Mouse (Mus musculus) right cerebral cortex, adult 2 months (tissue): ENCODE data around the gene Asb4.

ENCODE experiments used
- DNase-seq, 2 experiments: peaks; one replicate each; pipeline ENCODE4 v3.0.0; 2021 to 2022; ENCODE audit warnings: low spot score in 2 of 2

Asb4 gene

DNA sequence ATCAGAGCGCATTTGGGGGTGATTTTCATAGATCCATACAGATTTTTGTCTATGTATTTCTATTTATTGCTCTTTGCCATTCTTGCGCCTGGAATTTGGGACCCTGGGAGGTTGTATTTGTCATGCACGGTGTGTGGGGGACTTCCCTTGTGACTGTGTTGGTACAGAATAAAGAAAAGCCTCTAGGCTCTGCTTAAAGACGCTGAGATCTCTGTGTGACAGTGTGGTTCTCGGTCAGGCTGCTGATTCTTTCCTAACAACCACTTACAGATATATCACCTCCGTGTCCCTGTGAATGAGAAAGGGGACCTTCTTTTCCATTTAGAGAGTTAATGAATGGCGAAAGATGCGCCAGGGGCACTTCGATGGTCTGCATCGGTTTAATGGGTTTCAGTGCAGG is 7.8 kb downstream of the Asb4 start:
- no peak for DNase-seq

GRCm38 (mm10) chr6:5394971-5395370 is 11.8 kb downstream of the Asb4 start:
- no peak for DNase-seq

DNA sequence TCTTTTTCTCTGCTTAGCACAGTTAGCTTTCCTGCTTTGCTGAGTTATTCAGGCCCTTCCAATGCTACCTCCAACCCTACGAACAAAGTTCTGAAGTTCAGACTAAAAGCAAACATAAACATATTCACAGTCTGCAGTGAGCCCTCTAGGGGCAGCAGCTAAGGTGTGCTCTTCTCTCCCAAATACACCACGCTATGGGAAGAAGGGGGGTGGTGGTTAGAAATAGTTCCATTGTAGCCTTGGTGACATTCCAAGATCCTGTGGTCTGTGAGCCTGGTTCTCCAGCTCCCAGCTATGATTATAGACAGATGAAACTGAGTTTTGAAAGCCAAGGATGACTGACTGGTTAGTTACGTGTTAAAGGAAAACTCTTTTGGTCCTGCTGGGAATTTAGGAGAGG is 13.6 kb downstream of the Asb4 start:
- DNase-seq = no peak

DNA sequence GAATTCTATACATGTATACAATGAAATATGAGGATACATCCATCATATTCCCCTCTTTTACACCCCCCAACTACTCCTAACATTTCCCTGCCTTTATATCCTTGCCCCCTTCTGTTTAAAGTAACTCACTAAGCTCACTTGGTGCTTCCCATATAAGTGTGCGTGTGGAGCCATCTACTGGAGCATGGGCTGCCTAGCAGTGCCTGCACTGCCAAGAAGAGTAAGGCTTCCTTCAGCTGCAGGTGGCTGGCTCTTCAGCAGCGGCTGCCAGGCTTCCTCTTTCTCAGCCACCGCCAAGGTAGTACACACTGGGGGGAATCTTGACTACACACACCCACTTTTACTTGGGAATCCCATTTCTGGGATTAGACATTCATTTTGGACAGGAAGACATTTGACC is 18.2 kb downstream of the Asb4 start:
- DNase-seq = peak; percentile 75 to 82

GRCm38 (mm10) chr6:5403095-5403815 is 20.1 kb downstream of the Asb4 start:
- no peak for DNase-seq

DNA sequence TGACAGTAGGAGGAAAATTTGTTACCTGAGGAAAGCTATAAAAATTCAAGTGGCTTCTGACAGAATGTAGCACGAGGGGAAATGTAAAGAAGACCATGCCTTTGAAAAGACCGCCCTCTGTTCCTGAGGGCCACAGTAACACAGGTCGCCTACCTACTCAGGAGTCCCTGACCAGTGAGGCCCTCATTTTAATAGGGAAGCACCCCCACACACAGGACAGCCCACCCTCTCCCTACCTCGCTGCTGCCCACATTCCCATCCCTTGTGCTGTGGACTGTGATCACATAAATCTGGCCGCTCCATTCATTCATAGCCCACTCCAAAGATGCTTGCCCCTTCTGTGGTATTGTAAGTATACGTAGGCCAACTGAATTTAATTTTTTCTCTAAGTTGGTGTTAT is 20.8 kb downstream of the Asb4 start:
- no peak for DNase-seq

- DNase-seq = peak; percentile 53 to 55
These were observed 25.4 kb downstream of the Asb4 start for GRCm38 (mm10) chr6:5408451-5409177.

GRCm38 (mm10) chr6:5409676-5410075 is 26.5 kb downstream of the Asb4 start:
- no peak for DNase-seq

DNA sequence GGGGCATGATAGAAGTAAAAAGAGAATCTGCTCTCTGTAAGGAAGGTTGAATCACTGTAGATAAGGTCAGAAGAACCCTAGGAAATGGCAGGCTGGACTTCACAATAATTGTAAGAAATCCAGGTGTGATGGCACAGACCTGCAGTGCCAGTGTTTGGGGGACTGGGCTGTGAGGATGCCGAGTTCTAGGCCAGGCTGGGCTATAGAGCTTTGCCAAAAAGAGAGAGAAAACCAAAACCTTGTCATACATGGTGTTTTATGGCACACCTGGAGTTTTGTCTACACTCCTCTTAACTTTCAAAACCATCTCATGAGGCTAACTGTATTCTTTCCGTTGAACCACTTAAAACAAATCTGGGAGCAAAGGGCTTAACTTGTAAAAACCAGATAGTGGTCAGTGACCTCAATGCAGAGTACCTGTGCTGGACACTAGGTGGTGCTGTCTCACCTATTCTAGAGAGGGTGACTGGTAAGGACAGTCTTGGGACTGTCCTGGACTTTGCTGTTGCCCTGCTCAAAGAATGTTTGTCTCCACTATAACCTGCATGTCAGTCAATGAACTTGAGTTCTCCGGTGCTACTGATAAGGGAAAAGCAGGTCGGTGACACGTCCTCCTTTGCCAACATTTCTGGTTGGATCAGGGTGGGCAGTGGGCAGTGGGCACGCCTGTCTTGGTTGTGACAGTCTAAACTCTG is 27.7 kb downstream of the Asb4 start:
- peak; percentile 60 to 70 for DNase-seq

DNA sequence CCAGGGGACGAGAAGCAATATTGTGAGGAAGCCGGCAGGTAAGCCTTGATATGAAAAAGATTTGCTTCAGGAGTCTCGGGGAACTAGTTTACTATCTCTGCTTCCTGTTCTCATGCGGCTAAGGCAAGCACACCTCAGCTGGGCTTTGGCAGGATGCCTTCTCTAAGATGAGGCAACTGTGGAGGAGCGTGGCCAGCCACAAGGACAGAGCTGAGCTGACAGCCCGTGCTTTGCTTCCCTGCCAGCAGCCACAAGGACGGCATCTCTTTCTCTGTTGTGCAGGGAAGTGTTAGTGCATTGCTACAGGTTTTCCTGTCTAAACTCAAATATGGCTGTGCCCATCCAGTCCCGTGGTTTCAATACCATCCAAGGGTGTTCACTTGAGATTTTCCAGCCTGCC is 30.1 kb downstream of the Asb4 start:
- no peak for DNase-seq

GRCm38 (mm10) chr6:5421442-5421841 is 38.3 kb downstream of the Asb4 start:
- DNase-seq = no peak

GRCm38 (mm10) chr6:5422386-5422785 is 39.2 kb downstream of the Asb4 start:
- DNase-seq = no peak

GRCm38 (mm10) chr6:5423594-5423993 is 40.4 kb downstream of the Asb4 start:
- no peak for DNase-seq

DNA sequence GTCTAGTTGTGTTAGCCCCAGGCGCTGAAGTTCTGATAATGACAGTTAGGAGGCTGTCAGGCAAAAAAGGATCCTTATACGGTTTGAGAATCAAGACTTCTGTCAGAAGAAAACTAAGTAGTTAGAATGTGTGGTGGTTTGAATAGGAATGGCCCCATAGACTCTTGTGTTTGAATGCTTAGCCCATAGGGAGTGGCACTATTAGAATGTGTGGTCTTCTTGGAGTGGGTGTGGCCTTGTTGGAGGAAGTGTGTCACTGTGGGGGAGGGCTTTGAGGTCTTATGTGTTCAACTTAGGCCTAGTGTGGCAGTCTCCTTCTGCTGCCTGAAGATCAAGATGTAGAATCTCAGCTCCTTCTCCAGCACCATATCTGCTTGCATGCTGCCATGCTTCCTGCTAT is 43.8 kb downstream of the Asb4 start:
- DNase-seq = no peak

- no peak for DNase-seq
These were observed 46.4 kb downstream of the Asb4 start for GRCm38 (mm10) chr6:5429562-5429961.

- DNase-seq = no peak
These were observed 46.9 kb downstream of the Asb4 start for GRCm38 (mm10) chr6:5429982-5430550.

DNA sequence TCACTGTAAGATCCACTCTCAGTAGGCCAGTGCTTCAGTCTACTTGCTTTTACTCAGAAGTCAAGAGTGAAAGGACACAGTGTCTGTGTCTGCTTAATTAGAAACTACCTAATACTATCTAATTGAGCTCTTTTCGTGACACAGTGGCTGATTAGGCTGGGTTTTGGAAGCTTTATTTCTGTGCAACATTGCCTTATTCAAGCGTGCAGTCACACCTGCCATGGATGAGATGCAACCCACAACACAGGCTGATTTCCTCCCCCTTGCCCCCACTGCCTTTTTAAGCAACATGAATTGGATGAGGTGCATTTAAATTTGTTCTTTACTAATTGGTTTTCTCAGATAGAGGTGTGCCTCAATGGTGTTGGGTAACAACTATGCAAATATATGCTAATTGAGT is 50.7 kb downstream of the Asb4 start:
- DNase-seq = no peak

DNA sequence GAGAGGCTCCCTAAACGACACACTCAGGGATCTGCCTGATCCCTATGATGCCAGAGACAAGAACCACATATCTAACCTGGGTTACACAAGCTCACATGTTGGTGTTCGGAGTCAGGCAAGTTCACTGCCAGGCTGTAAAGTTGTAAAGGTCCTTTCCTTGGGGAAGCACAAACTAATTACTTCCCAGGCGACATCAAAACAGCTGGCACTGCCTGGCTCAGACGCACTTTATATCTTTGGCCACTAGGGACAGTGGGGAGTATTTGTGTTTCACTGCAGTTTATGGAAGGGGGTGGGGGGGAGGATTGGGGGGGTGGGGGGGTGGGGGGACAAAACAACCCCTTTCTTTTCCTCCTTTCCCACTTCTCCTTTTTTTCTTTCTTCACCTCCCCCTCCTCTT is 54.6 kb downstream of the Asb4 start:
- DNase-seq = no peak

GRCm38 (mm10) chr6:5441221-5441620 is 58.0 kb downstream of the Asb4 start:
- DNase-seq = no peak

GRCm38 (mm10) chr6:5442316-5443085 is 59.3 kb downstream of the Asb4 start:
- DNase-seq = peak; percentile 66 to 67

DNA sequence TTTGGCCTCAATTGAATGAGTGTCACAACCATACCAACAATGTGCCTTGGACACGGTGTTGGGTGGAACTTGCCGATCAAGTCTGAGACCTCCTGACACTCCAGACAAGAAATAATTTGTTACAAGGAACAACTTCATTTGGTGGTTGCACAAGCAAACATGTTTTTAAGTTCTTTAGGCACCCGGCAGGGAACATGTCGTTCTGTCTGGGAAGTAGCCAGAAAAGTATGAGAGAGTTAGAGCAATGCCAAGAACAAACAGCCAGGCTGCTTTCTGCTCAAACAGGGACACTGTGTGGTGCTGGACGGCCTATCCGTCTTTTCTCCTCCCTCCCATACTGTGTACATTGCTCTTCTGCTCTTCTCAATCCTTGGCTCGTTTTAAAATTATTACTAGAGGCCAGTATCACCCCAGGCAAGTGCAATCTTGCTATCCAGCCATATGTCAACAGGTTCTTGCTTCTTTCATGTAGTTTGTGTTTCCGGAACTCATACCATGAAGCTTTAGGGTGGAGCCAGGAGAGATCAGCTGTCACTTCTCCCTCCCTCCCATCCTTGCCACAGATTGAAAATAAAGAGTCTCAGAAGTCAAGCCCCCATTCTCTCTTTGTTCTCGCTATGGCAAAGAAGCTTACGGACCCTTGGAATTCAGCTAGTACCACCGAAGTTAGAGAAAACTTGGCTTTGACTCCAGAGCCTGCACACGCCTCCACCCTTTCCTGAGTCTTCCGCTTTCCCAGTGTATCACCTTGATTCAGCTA is 60.1 kb downstream of the Asb4 start:
- DNase-seq = peak; percentile 20 to 47
